Mouse (Mus musculus) lung, embryonic 15.5 days (tissue): Measurements from ENCODE around the gene Dusp15. TPM values are rescaled to one million over a fixed set of nuclear protein-coding genes. Genes with fewer than 3 reads are reported as not detected.

Experiments
- ATAC-seq: fragments of 200-750 bp; cut with Nextera tagmentation; 2 replicates; pipeline ENCODE4 v1.8.0; 2017; ENCODE audit warnings: moderate number of reproducible peaks, borderline replicate concordance; ENCODE audit not compliant: low FRiP score, low TSS enrichment; ENCODE audit errors: extremely low read depth
- H3K27ac ChIP-seq: fragments of 300-500 bp; sonication (generic); 2 replicates; pipeline ENCODE4 v1.5.1; 2015; ENCODE audit warnings: moderate library complexity, mild to moderate bottlenecking, inconsistent platforms
- H3K27me3 ChIP-seq: fragments of 300-500 bp; sonication (generic); 2 replicates; pipeline ENCODE4 v1.6.1; 2015; ENCODE audit warnings: inconsistent platforms
- H3K36me3 ChIP-seq: fragments of 300-500 bp; sonication (generic); 2 replicates; pipeline ENCODE4 v1.6.1; 2015; ENCODE audit warnings: inconsistent platforms
- H3K4me1 ChIP-seq: fragments of 300-500 bp; sonication (generic); 2 replicates; pipeline ENCODE4 v1.6.1; 2015; ENCODE audit warnings: inconsistent platforms
- H3K4me2 ChIP-seq: fragments of 300-500 bp; sonication (generic); 2 replicates; pipeline ENCODE4 v1.6.1; 2015; ENCODE audit warnings: inconsistent platforms, mild to moderate bottlenecking, moderate library complexity
- H3K4me3 ChIP-seq: fragments of 300-500 bp; sonication (generic); 2 replicates; pipeline ENCODE4 v1.5.1; 2015; ENCODE audit warnings: mild to moderate bottlenecking, inconsistent platforms
- H3K9ac ChIP-seq: fragments of 300-500 bp; sonication (generic); 2 replicates; pipeline ENCODE4 v1.6.1; 2015; ENCODE audit warnings: inconsistent platforms
- H3K9me3 ChIP-seq: fragments of 300-500 bp; sonication (generic); 2 replicates; pipeline ENCODE4 v1.6.1; 2016; ENCODE audit warnings: inconsistent platforms
- WGBS: fragments of 180-500 bp; shearing (Covaris S2); methylation state at CpG from one replicate; pipeline ENCODE4 v1.1.7; 2015; 5-methylcytosine and 5-hydroxymethylcytosine counted together
- polyA plus RNA-seq: library from polyadenylated mRNA; unstranded; fragments of >200 nt; fragmentation: Nextera tagmentation; extraction: Ambion mirVana; gene quantifications from 2 replicates; pipeline ENCODE4 v1.2.1, GENCODE M21; 2015

The Dusp15 gene
- polyA plus RNA-seq, 1 experiment from 2014 or later, result 0.30 TPM

GRCm38 (mm10) chr2:152930276-152930675 lies 21.2 kb downstream of the Dusp15 start:
- 15% methylated on average over 2 of the region's 2 CpGs for WGBS
- peak overlapping the region; percentile 37 for H3K27ac ChIP-seq
- H3K9me3 ChIP-seq, result no peaks in the 10 kb centered on the region
- H3K4me2 ChIP-seq, result no peak overlapping the region
- peaks cover 9% of the 10 kb centered on the region; the same call in 1 of the 2 replicates for H3K27me3 ChIP-seq
- H3K4me1 ChIP-seq, result peaks cover 24% of the 10 kb centered on the region
- no peak overlapping the region for H3K4me3 ChIP-seq
- no peak for ATAC-seq
- H3K9ac ChIP-seq, result no peak overlapping the region
- H3K36me3 ChIP-seq, result no peaks in the 10 kb centered on the region

- no peak overlapping the region for H3K4me3 ChIP-seq
- H3K36me3 ChIP-seq, result no peaks in the 10 kb centered on the region
- H3K27me3 ChIP-seq, result peaks cover 9% of the 10 kb centered on the region; the same call in 1 of the 2 replicates
- no peak overlapping the region for H3K4me2 ChIP-seq
- ATAC-seq, result no peak
- H3K27ac ChIP-seq, result peak overlapping the region; percentile 71
- 67% methylated on average over 3 of the region's 3 CpGs for WGBS
- H3K9ac ChIP-seq, result no peak overlapping the region
- no peaks in the 10 kb centered on the region for H3K9me3 ChIP-seq
- H3K4me1 ChIP-seq, result peaks cover 33% of the 10 kb centered on the region
These were observed 22.5 kb downstream of the Dusp15 start for GRCm38 (mm10) chr2:152928988-152929370.

DNA sequence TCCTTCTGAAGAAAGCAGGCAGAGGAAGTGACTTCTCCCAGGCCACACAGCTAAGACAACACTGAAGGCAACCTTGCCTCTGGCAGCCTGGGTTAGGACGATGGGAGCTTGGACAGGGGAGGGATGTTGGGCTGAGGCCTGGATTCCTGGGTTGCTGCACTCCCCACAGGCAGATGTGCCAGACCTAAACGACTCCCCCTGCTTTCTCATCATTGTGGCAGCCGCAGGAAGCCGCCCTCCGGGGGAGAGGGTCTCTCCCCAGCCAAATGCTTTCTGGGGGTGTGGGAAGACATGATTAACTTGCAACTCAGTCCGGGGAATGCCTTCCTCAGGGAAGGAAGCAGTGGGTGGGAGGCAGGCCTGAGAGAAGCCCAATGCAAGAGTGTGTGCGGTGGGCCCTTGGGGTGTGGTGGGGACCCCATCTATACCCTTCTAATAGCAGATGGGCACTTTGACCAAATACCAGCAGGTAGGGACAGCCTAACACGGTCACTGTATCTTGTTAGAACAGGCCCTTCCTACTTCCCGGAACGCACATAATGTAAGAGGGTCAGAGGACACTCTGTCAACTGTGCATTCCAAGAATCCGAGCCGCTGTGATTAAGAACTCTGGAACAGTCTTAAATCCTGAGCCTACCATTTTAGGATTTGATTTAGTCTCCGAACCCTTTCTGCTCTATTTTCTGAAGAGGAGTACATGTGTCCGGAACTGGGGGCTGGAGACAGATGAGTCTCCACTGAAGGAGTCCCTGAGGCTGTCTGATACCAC lies 23.1 kb downstream of the Dusp15 start:
- no peak overlapping the region for H3K4me2 ChIP-seq
- 37% methylated on average over 14 of the region's 14 CpGs for WGBS
- no peak for ATAC-seq
- H3K9ac ChIP-seq, result no peak overlapping the region
- peak overlapping the region; percentile 71 for H3K27ac ChIP-seq
- H3K27me3 ChIP-seq, result peaks cover 9% of the 10 kb centered on the region; the same call in 1 of the 2 replicates
- no peak overlapping the region for H3K4me3 ChIP-seq
- H3K36me3 ChIP-seq, result no peaks in the 10 kb centered on the region
- H3K9me3 ChIP-seq, result no peaks in the 10 kb centered on the region
- H3K4me1 ChIP-seq, result peaks cover 33% of the 10 kb centered on the region

GRCm38 (mm10) chr2:152927371-152927770 lies 24.1 kb downstream of the Dusp15 start:
- H3K4me3 ChIP-seq, result no peak overlapping the region
- no peaks in the 10 kb centered on the region for H3K9me3 ChIP-seq
- WGBS, result 47% methylated on average over 5 of the region's 5 CpGs
- H3K36me3 ChIP-seq, result no peaks in the 10 kb centered on the region
- 0 out of 2 replicates have a peak overlapping the region, but pooled peaks have one; percentile 71 for H3K27ac ChIP-seq
- ATAC-seq, result no peak
- H3K27me3 ChIP-seq, result peaks cover 3% of the 10 kb centered on the region; the same call in 1 of the 2 replicates
- peaks cover 33% of the 10 kb centered on the region for H3K4me1 ChIP-seq
- H3K4me2 ChIP-seq, result no peak overlapping the region
- no peak overlapping the region for H3K9ac ChIP-seq

- no peaks in the 10 kb centered on the region for H3K27me3 ChIP-seq
- 66% methylated on average over 9 of the region's 9 CpGs for WGBS
- H3K9ac ChIP-seq, result no peak overlapping the region
- H3K27ac ChIP-seq, result no peak overlapping the region
- H3K4me2 ChIP-seq, result no peak overlapping the region
- H3K4me3 ChIP-seq, result no peak overlapping the region
- no peaks in the 10 kb centered on the region for H3K9me3 ChIP-seq
- H3K4me1 ChIP-seq, result peaks cover 33% of the 10 kb centered on the region
- no peak for ATAC-seq
- no peaks in the 10 kb centered on the region for H3K36me3 ChIP-seq
These were observed 24.6 kb downstream of the Dusp15 start for GRCm38 (mm10) chr2:152926896-152927295.

DNA sequence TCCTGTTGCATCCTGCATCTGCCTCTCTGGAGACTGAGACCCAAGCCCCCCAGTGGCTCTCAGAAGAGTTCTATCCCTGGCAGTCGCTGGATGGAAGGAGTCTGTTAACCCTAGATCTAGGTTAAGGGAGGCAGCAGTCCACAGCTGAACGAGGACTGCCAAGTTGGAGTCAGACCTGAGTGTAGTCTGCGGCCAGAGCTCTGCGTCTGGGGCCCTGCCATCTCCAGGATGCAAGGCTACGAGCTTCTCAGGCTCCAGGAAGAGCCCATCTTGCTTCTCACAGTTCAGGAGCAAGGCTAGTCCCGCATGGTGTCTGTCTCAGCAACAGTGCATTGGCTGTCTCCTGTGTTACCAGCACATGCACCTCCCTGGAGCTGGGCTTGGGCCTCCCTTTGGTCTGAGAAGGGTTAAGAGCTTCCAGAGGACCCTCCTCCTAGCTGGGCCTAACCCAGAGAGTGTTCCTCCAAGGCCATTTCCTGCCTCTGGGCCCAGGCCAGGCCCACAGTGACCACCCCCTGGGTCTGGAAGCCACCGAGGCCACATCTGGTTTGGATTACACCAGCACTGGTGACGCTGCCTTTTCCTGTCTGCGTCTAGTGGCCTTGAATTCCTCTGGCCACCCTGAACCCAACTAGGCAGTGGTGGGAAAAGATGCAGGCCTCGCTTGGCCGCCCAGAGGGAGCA lies 26.2 kb downstream of the Dusp15 start:
- Histone ChIP-seq H3K4me3 (no peak overlapping the region), H3K27ac (peak overlapping the region; percentile 76), H3K4me2 (no peak overlapping the region), H3K4me1 (peaks cover 33% of the 10 kb centered on the region), H3K9ac (no peak overlapping the region; the same call in 1 of the 2 replicates), H3K9me3 (no peaks in the 10 kb centered on the region), H3K27me3 (no peaks in the 10 kb centered on the region), H3K36me3 (no peaks in the 10 kb centered on the region)
- ATAC-seq, result peak; percentile 85
- WGBS, result 29% methylated on average over 11 of the region's 11 CpGs

GRCm38 (mm10) chr2:152924543-152924942 lies 27.0 kb downstream of the Dusp15 start:
- 71% methylated on average over 5 of the region's 5 CpGs for WGBS

DNA sequence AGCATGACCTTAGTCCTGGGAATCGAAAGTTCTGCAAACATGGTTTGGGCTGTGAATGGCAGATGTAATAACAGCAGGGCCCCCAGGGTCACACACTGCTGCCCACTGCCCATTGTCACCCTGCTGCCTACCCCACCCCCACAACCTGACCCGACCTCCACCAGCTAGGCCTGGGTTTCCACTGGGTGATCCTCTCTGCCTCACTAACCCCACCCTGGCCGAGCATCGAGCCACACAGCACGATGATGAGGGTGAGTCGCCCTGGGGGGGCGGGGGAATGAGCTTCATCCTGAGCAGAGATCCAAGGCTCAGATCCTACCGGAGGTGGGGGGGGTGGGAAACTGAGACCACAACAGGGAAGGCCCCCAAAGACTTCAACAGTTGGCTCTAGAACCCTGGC lies 27.4 kb downstream of the Dusp15 start:
- ATAC-seq, result no peak
- Histone ChIP-seq H3K36me3 (no peaks in the 10 kb centered on the region), H3K4me1 (peaks cover 33% of the 10 kb centered on the region), H3K9me3 (no peaks in the 10 kb centered on the region), H3K27ac (no peak overlapping the region), H3K9ac (no peak overlapping the region), H3K4me2 (no peak overlapping the region), H3K4me3 (no peak overlapping the region), H3K27me3 (no peaks in the 10 kb centered on the region)
- WGBS, result 51% methylated on average over 8 of the region's 8 CpGs

More at GRCm38 (mm10) chr2:152924543-152924942, 27.0 kb downstream of the Dusp15 start:
- peak overlapping the region; percentile 76; the same call in 1 of the 2 replicates for H3K27ac ChIP-seq
- H3K4me2 ChIP-seq, result no peak overlapping the region
- H3K4me1 ChIP-seq, result peaks cover 33% of the 10 kb centered on the region
- H3K27me3 ChIP-seq, result no peaks in the 10 kb centered on the region
- no peak overlapping the region for H3K9ac ChIP-seq
- ATAC-seq, result no peak
- no peak overlapping the region for H3K4me3 ChIP-seq
- no peaks in the 10 kb centered on the region for H3K36me3 ChIP-seq
- H3K9me3 ChIP-seq, result no peaks in the 10 kb centered on the region

DNA sequence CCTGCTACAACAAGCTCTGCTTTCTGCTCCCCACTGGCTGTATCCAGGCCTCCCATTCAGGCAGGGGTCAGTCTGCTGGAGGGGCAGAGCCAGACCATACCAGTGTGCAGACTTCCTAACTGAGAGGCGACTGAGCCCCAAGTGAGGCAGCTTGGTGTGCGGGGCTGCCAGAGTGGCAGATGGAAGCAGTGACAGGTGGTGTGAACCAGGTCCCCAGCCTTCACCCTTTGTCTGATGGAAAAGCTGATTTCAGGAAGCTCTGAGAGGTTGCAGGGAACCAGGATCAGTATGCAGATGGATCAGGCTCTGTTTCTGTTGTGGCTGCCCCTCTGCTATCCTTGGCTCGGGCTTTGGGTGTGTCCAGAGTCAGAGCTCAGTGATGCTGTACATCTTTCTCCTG lies 27.9 kb downstream of the Dusp15 start:
- Histone ChIP-seq H3K27ac (no peak overlapping the region), H3K4me1 (peaks cover 33% of the 10 kb centered on the region), H3K9me3 (no peaks in the 10 kb centered on the region), H3K36me3 (no peaks in the 10 kb centered on the region), H3K27me3 (no peaks in the 10 kb centered on the region), H3K4me3 (no peak overlapping the region), H3K9ac (no peak overlapping the region), H3K4me2 (no peak overlapping the region)
- no peak for ATAC-seq
- WGBS, result 82% methylated on average over 3 of the region's 3 CpGs

GRCm38 (mm10) chr2:152922376-152922775 lies 29.1 kb downstream of the Dusp15 start:
- Histone ChIP-seq H3K36me3 (no peaks in the 10 kb centered on the region), H3K27ac (no peak overlapping the region), H3K4me2 (no peak overlapping the region), H3K4me3 (no peak overlapping the region), H3K4me1 (peaks cover 24% of the 10 kb centered on the region), H3K9me3 (no peaks in the 10 kb centered on the region), H3K9ac (no peak overlapping the region), H3K27me3 (peaks cover under 1% of the 10 kb centered on the region; the same call in 1 of the 2 replicates)
- ATAC-seq, result no peak
- WGBS, result 25% methylated on average over 6 of the region's 7 CpGs

DNA sequence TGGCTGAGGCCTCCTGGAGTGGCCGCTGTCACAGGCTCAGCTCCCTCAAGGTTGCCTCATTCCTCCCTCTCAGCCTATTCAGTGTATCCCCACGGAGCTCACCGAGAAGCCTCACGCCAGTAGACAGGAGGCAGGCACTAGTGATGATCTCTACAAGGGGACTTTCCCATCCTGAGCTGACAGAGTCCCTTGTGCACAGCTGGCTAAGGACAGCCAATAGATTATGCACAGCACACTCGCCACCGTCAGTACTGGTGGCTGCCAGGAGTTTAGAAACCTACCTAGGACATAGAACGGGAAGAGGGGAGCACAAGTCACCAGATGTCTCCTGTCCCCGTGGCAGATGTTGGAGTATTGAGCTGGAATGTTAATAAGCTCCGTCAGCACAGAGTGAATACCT lies 33.8 kb downstream of the Dusp15 start:
- H3K27me3 ChIP-seq, result peaks cover 26% of the 10 kb centered on the region
- no peak for ATAC-seq
- H3K4me1 ChIP-seq, result 0 out of 2 replicates have a peak, but pooled peaks cover 5% of the 10 kb centered on the region
- H3K4me3 ChIP-seq, result no peak overlapping the region
- 40% methylated on average over 9 of the region's 9 CpGs for WGBS
- no peaks in the 10 kb centered on the region for H3K36me3 ChIP-seq
- H3K9ac ChIP-seq, result no peak overlapping the region
- H3K4me2 ChIP-seq, result no peak overlapping the region
- no peak overlapping the region for H3K27ac ChIP-seq
- no peaks in the 10 kb centered on the region for H3K9me3 ChIP-seq

- Histone ChIP-seq H3K4me2 (no peak overlapping the region), H3K9ac (no peak overlapping the region), H3K27me3 (peaks cover 42% of the 10 kb centered on the region), H3K4me1 (0 out of 2 replicates have a peak, but pooled peaks cover 5% of the 10 kb centered on the region), H3K9me3 (no peaks in the 10 kb centered on the region), H3K27ac (no peak overlapping the region), H3K4me3 (no peak overlapping the region), H3K36me3 (no peaks in the 10 kb centered on the region)
- no peak for ATAC-seq
- 53% methylated on average over 5 of the region's 5 CpGs for WGBS
These were observed 35.4 kb downstream of the Dusp15 start for GRCm38 (mm10) chr2:152916111-152916510.
